8 mouse cellular contexts compared by ENCODE assay signal in the genomic region with DNA sequence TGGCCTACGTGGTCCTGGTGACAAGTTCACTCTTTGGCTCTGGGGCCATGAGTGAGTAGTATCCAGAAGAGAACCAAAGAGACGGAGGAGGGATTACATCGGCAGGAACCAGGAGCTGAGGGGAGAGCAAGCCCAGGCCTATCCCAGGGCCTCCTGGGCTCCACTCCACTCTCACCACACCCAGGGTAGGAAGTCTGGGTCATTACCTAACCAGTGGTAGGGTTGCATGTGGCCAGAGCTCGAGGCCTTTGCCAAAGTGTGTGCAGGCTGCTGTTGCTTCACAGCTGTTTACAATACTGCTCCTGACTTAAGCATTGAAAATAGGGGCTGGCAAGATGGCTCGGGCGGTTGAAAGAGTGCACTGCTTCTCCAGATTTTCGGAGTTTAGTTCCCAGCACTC. TPM values are rescaled to one million over a fixed set of nuclear protein-coding genes. Genes with fewer than 3 reads are reported as not detected.
DNase-seq lines count a peak whose midpoint lies in the region; ATAC-seq lines count a peak whose summit lies in the region.

No protein-coding gene starts in this region.

- peaks cover 25% of the 10 kb centered on the region for H3K36me3 ChIP-seq in kidney, embryonic 14.5 days (ENCODE audit: control insufficient read depth, insufficient read depth, low read length)
- no peaks in the 10 kb centered on the region for H3K36me3 ChIP-seq in hindbrain, embryonic 11.5 days (ENCODE audit: control insufficient read depth, insufficient read depth, low read length)

- H3K4me2 ChIP-seq in kidney, embryonic 14.5 days (replicated peaks; ENCODE audit: low read depth, low read length), result peak overlapping the region; percentile 78
- peak overlapping the region; percentile 94; the same call in 1 of the 2 replicates for H3K4me2 ChIP-seq in hindbrain, embryonic 11.5 days (replicated peaks; ENCODE audit: low read depth, low read length)

- H3K4me1 ChIP-seq in kidney, embryonic 14.5 days (ENCODE audit: control insufficient read depth, insufficient read depth, low read length), result peaks cover 22% of the 10 kb centered on the region
- peaks cover 14% of the 10 kb centered on the region for H3K4me1 ChIP-seq in brown adipose tissue, adult 24 weeks (ENCODE audit: control insufficient read depth, insufficient read depth, insufficient read length, low read length)
- peaks cover 10% of the 10 kb centered on the region for H3K4me1 ChIP-seq in hindbrain, embryonic 11.5 days (replicated peaks; ENCODE audit: control insufficient read depth, insufficient read depth, low read length)

- no peaks in the 10 kb centered on the region for H3K9me3 ChIP-seq in kidney, embryonic 14.5 days (ENCODE audit: control insufficient read depth, low read length)
- H3K9me3 ChIP-seq in hindbrain, embryonic 11.5 days (ENCODE audit: control insufficient read depth, low read length), result no peaks in the 10 kb centered on the region

- no peak for DNase-seq in kidney, postnatal 36 days
- no peak for DNase-seq in hindbrain, embryonic 11.5 days (ENCODE audit: low spot score)
- peak; percentile 46 for DNase-seq in lung, postnatal 10 days
- no peak for DNase-seq in embryo, embryonic 10.5 days (ENCODE audit: low spot score)
- DNase-seq in frontal cortex, adult 2 months (ENCODE audit: extremely low spot score in 1 of 2, low spot score in 1 of 2), result no peak
- no peak for DNase-seq in urinary bladder, postnatal 10 days (ENCODE audit: low spot score)

- H3K27ac ChIP-seq in kidney, embryonic 14.5 days (ENCODE audit: low read depth, low read length), result no peak overlapping the region
- H3K27ac ChIP-seq in brown adipose tissue, adult 24 weeks (replicated peaks; ENCODE audit: low read depth, low read length), result 0 out of 2 replicates have a peak overlapping the region, but pooled peaks have one; percentile 6
- no peak overlapping the region for H3K27ac ChIP-seq in hindbrain, embryonic 11.5 days (ENCODE audit: low read depth, low read length)

- 78% methylated on average over 7 of the region's 7 CpGs for WGBS in kidney, embryonic 14.5 days
- WGBS in hindbrain, embryonic 11.5 days, result 85% methylated on average over 7 of the region's 7 CpGs

- peak overlapping the region; percentile 84; the same call in 1 of the 2 replicates for H3K9ac ChIP-seq in kidney, embryonic 14.5 days (ENCODE audit: low read depth, low read length)
- peak overlapping the region; percentile 11; the same call in 1 of the 2 replicates for H3K9ac ChIP-seq in hindbrain, embryonic 11.5 days (ENCODE audit: low read depth, low read length)

- H3K27me3 ChIP-seq in kidney, embryonic 14.5 days (ENCODE audit: control insufficient read depth, insufficient read depth, low read length), result no peaks in the 10 kb centered on the region
- no peaks in the 10 kb centered on the region for H3K27me3 ChIP-seq in hindbrain, embryonic 11.5 days (ENCODE audit: control insufficient read depth, insufficient read depth, low read length)

- H3K4me3 ChIP-seq in kidney, embryonic 14.5 days (ENCODE audit: low read length), result peak overlapping the region; percentile 87
- H3K4me3 ChIP-seq in brown adipose tissue, adult 24 weeks (ENCODE audit: insufficient read depth, low read depth, low read length), result peak overlapping the region; percentile 86
- H3K4me3 ChIP-seq in hindbrain, embryonic 11.5 days (ENCODE audit: low read depth, low read length), result peak overlapping the region; percentile 96; the same call in 1 of the 2 replicates

- no peak for ATAC-seq in kidney, embryonic 14.5 days (ENCODE audit: low FRiP score, low TSS enrichment)
- no peak for ATAC-seq in hindbrain, embryonic 11.5 days (ENCODE audit: low FRiP score)

RNA-seq across cellular contexts. Expression of a gene that starts 1.8 kb away (rescaled TPM):
- polyA plus RNA-seq in kidney, embryonic 14.5 days (2014; fragmentation: Nextera tagmentation; extraction: Ambion mirVana), result 16.7 and 19.8 TPM in 2 replicates
- polyA plus RNA-seq in brown adipose tissue, adult 24 weeks (2012; ENCODE audit: insufficient read depth, insufficient read length, missing spikeins), result 3.8 and 4.8 TPM in 2 replicates
- polyA plus RNA-seq in hindbrain, embryonic 11.5 days (2014; fragmentation: Nextera tagmentation; extraction: Ambion mirVana), result 15.7 and 18.2 TPM in 2 replicates
- 26.2 and 28.4 TPM in 2 replicates for polyA plus RNA-seq in frontal cortex, adult 2 months (2012; rRNA removed)

RNA-seq across cellular contexts. Expression of a gene that starts 25.2 kb away (rescaled TPM):
- 31.8 and 32.7 TPM in 2 replicates for polyA plus RNA-seq in kidney, embryonic 14.5 days (2014; fragmentation: Nextera tagmentation; extraction: Ambion mirVana)
- 8.2 and 12.4 TPM in 2 replicates for polyA plus RNA-seq in brown adipose tissue, adult 24 weeks (2012; ENCODE audit: insufficient read depth, insufficient read length, missing spikeins)
- 71.2 and 75.2 TPM in 2 replicates for polyA plus RNA-seq in hindbrain, embryonic 11.5 days (2014; fragmentation: Nextera tagmentation; extraction: Ambion mirVana)
- polyA plus RNA-seq in frontal cortex, adult 2 months (2012; rRNA removed), result 54.3 and 57.7 TPM in 2 replicates

RNA-seq across cellular contexts. Expression of a gene that starts 25.2 kb away (rescaled TPM):
- 0.63 and 0.65 TPM in 2 replicates for polyA plus RNA-seq in kidney, embryonic 14.5 days (2014; fragmentation: Nextera tagmentation; extraction: Ambion mirVana)
- polyA plus RNA-seq in brown adipose tissue, adult 24 weeks (2012; ENCODE audit: insufficient read depth, insufficient read length, missing spikeins), result not detected in 2 replicates
- polyA plus RNA-seq in hindbrain, embryonic 11.5 days (2014; fragmentation: Nextera tagmentation; extraction: Ambion mirVana), result 0.36 and 0.73 TPM in 2 replicates
- polyA plus RNA-seq in frontal cortex, adult 2 months (2012; rRNA removed), result 7.8 and 9.7 TPM in 2 replicates

RNA-seq across cellular contexts. Expression of a gene that starts 30.9 kb away (rescaled TPM):
- polyA plus RNA-seq in kidney, embryonic 14.5 days (2014; fragmentation: Nextera tagmentation; extraction: Ambion mirVana), result 29.9 and 146 TPM in 2 replicates
- not detected in 2 replicates for polyA plus RNA-seq in brown adipose tissue, adult 24 weeks (2012; ENCODE audit: insufficient read depth, insufficient read length, missing spikeins)
- polyA plus RNA-seq in hindbrain, embryonic 11.5 days (2014; fragmentation: Nextera tagmentation; extraction: Ambion mirVana), result 108 and 114 TPM in 2 replicates
- 174 and 184 TPM in 2 replicates for polyA plus RNA-seq in frontal cortex, adult 2 months (2012; rRNA removed)

RNA-seq across cellular contexts. Expression of a gene that starts 40.9 kb away (rescaled TPM):
- 229 and 304 TPM in 2 replicates for polyA plus RNA-seq in kidney, embryonic 14.5 days (2014; fragmentation: Nextera tagmentation; extraction: Ambion mirVana)
- 76.4 and 79.9 TPM in 2 replicates for polyA plus RNA-seq in brown adipose tissue, adult 24 weeks (2012; ENCODE audit: insufficient read depth, insufficient read length, missing spikeins)
- 395 and 419 TPM in 2 replicates for polyA plus RNA-seq in hindbrain, embryonic 11.5 days (2014; fragmentation: Nextera tagmentation; extraction: Ambion mirVana)
- polyA plus RNA-seq in frontal cortex, adult 2 months (2012; rRNA removed), result 554 and 589 TPM in 2 replicates
